8 mouse cellular contexts compared by ENCODE assay signal in the genomic region with DNA sequence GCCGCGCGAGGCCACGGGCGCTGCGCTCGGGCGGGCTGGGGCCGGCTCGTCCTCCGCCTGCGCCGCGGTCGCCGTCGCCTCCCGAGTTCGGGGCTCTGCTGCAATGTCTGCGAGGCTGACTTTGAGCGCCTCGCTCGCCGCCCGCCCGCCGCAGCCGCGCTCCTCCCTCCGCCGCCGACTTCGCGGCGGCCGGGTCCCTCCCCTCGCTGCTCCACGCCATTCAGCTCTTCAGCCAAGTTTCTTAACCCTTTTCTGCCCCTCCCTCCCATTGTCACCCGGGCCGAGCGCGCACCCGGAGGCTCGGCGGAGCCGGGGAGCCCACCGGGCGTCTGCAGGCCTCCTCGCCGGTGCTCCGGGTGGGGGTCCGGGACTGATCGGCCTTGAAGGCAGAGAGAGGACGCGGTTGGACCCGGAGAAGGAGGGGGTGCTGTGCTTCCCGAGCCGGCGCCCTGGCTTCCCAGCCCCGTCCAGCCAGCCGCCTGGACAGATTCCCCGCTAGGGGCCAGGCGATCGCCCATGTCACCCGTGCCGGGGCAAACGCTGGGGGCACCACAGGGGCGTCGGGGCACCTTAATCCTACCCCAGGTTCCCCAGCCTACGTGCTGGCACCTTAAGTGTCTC. TPM values are rescaled to one million over a fixed set of nuclear protein-coding genes. Genes with fewer than 3 reads are reported as not detected.
DNase-seq lines count a peak whose midpoint lies in the region; ATAC-seq and TF ChIP-seq lines count a peak whose summit lies in the region.

No protein-coding gene starts in this region.

- peak; percentile 59 for DNase-seq in ES-E14 (ENCODE audit: low read depth, low spot score)
- DNase-seq in cerebellum, adult 11-12 months, result peak; percentile 87
- peak; percentile 82 for DNase-seq in heart, postnatal 25 days (ENCODE audit: low spot score)
- peak; percentile 76 to 77 for DNase-seq in layer of hippocampus, adult 2 months (ENCODE audit: low spot score in 2 of 2)
- peak; percentile 80 to 84 for DNase-seq in thymus, adult 18-20 months

- H3K4me2 ChIP-seq in forebrain, embryonic 15.5 days (replicated peaks), result peak overlapping the region; percentile 68
- peak overlapping the region; percentile 70 for H3K4me2 ChIP-seq in lung, embryonic 15.5 days

- under 1% methylated on average over 69 of the region's 70 CpGs for WGBS in forebrain, embryonic 15.5 days
- 0% methylated on average over 68 of the region's 70 CpGs for WGBS in lung, embryonic 15.5 days
- WGBS in olfactory bulb, adult 2 months, result under 1% methylated on average over 68 of the region's 70 CpGs

- 0 out of 2 replicates have a peak, but pooled peaks cover 4% of the 10 kb centered on the region for H3K27me3 ChIP-seq in forebrain, embryonic 15.5 days
- no peaks in the 10 kb centered on the region for H3K27me3 ChIP-seq in lung, embryonic 15.5 days

- peak overlapping the region; percentile 83 to 87 for H3K4me3 ChIP-seq in ES-E14 (ENCODE audit: insufficient read depth in 1 of 2, low read depth in 1 of 2, low read length in 2 of 2, poor library complexity in 1 of 2, severe bottlenecking in 1 of 2)
- H3K4me3 ChIP-seq in forebrain, embryonic 15.5 days, result peak overlapping the region; percentile 78
- H3K4me3 ChIP-seq in layer of hippocampus, adult 2 months, result peak overlapping the region; percentile 93
- peak overlapping the region; percentile 88 for H3K4me3 ChIP-seq in lung, embryonic 15.5 days
- H3K4me3 ChIP-seq in olfactory bulb, adult 2 months (ENCODE audit: insufficient read depth, low read depth, low read length), result peak overlapping the region; percentile 93

- TF ChIP-seq POLR2A in olfactory bulb, adult 2 months (IDR thresholded peaks at IDR 0.05; ENCODE audit: insufficient read depth, low read depth, low read length), result peak; percentile 70

- ATAC-seq in forebrain, embryonic 15.5 days (replicated peaks), result peak; percentile 95
- ATAC-seq in lung, embryonic 15.5 days (ENCODE audit: borderline replicate concordance, extremely low read depth, low FRiP score, low TSS enrichment), result peak; percentile 93

- H3K4me1 ChIP-seq in ES-E14 (ENCODE audit: control insufficient read depth in 2 of 2, insufficient read depth in 2 of 2, low read length in 2 of 2, poor library complexity in 1 of 2), result no peaks in the 10 kb centered on the region; a peak in 3 of 4 replicates
- peaks cover 30% of the 10 kb centered on the region for H3K4me1 ChIP-seq in forebrain, embryonic 15.5 days
- H3K4me1 ChIP-seq in lung, embryonic 15.5 days, result peaks cover 30% of the 10 kb centered on the region
- 0 out of 2 replicates have a peak, but pooled peaks cover 2% of the 10 kb centered on the region for H3K4me1 ChIP-seq in olfactory bulb, adult 2 months (ENCODE audit: control insufficient read depth, insufficient read depth, low read length)

- H3K9me3 ChIP-seq in ES-E14 (ENCODE audit: control insufficient read depth, insufficient read depth, low read depth, low read length), result no peaks in the 10 kb centered on the region
- no peaks in the 10 kb centered on the region for H3K9me3 ChIP-seq in forebrain, embryonic 15.5 days
- H3K9me3 ChIP-seq in lung, embryonic 15.5 days, result no peaks in the 10 kb centered on the region

- in situ Hi-C loops in ES-E14 (cut with MboI; ENCODE audit: low sequenced_read_pairs in 2 of 2, unreplicated experiment in 2 of 2), result no loop called here

- H3K27ac ChIP-seq in ES-E14 (ENCODE audit: insufficient read depth, low read depth, low read length, poor library complexity, severe bottlenecking), result no peak overlapping the region
- peak overlapping the region; percentile 96 for H3K27ac ChIP-seq in forebrain, embryonic 15.5 days (replicated peaks)
- peak overlapping the region; percentile 97 for H3K27ac ChIP-seq in layer of hippocampus, adult 2 months
- H3K27ac ChIP-seq in lung, embryonic 15.5 days, result peak overlapping the region; percentile 99
- peak overlapping the region; percentile 80 for H3K27ac ChIP-seq in olfactory bulb, adult 2 months (ENCODE audit: insufficient read depth, low read depth, low read length)

- peak; percentile 71 for TF ChIP-seq CTCF in layer of hippocampus, adult 2 months (conservative IDR thresholded peaks at IDR 0.05)
- TF ChIP-seq CTCF in olfactory bulb, adult 2 months (IDR thresholded peaks at IDR 0.05; ENCODE audit: insufficient read depth, low read depth, low read length), result peak; percentile 48; the same call in 1 of the 2 replicates

- intact Hi-C loops in heart, postnatal 25 days (cut with DNase I), result loop anchor here (5.0 to 10.0 kb wide), 8 partner anchors 59 to 642 kb away; partner anchors contain the start of genes Hspa13 and Usp25

- peak overlapping the region; percentile 88 for H3K9ac ChIP-seq in ES-E14 (ENCODE audit: insufficient read depth, low read depth, low read length, poor library complexity, severe bottlenecking)
- H3K9ac ChIP-seq in forebrain, embryonic 15.5 days (replicated peaks), result peak overlapping the region; percentile 83
- H3K9ac ChIP-seq in lung, embryonic 15.5 days, result peak overlapping the region; percentile 93

- no peaks in the 10 kb centered on the region for H3K36me3 ChIP-seq in ES-E14 (ENCODE audit: control insufficient read depth, insufficient read depth, low read length, poor library complexity, severe bottlenecking)
- H3K36me3 ChIP-seq in forebrain, embryonic 15.5 days, result no peaks in the 10 kb centered on the region
- H3K36me3 ChIP-seq in lung, embryonic 15.5 days, result no peaks in the 10 kb centered on the region

TF ChIP-seq in ES-E14, 5 proteins besides CTCF, POLR2A, EP300 and RAD21:
- TF ChIP-seq ZC3H11A (IDR thresholded peaks at IDR 0.05; ENCODE audit: borderline replicate concordance, low read depth, low read length), result no peak
- peak; percentile 51; the same call in 1 of the 2 replicates for TF ChIP-seq HCFC1 (IDR thresholded peaks at IDR 0.05; ENCODE audit: borderline replicate concordance, insufficient read depth, low read length)

RNA-seq across cellular contexts. Expression of gene Nrip1, which starts 0.6 kb away (rescaled TPM):
- 8.4 and 11.8 TPM in 2 replicates for total RNA-seq in ES-E14 (2012; rRNA removed)
- 35.7 and 41.4 TPM in 2 replicates for polyA plus RNA-seq in forebrain, embryonic 15.5 days (2015; fragmentation: Nextera tagmentation; extraction: Ambion mirVana)
- 10 to 100 TPM; 23.4 to 27.3 TPM for total RNA-seq in heart, postnatal 25 days (2021)
- total RNA-seq in layer of hippocampus, adult 2 months (2021), result 10 to 100 TPM; 56.1 to 60.0 TPM
- 44.5 and 47.0 TPM in 2 replicates for polyA plus RNA-seq in lung, embryonic 15.5 days (2015; fragmentation: Nextera tagmentation; extraction: Ambion mirVana)
- not detected in 2 replicates for polyA plus RNA-seq in olfactory bulb, adult 2 months (2012; ENCODE audit: insufficient read depth, insufficient read length, low replicate concordance, missing spikeins)
